Mouse (Mus musculus) liver, adult 2 months (tissue): Measurements from ENCODE around the gene Map1b.

Source experiments
- CTCF ChIP-seq: fragments of 200-500 bp; IDR thresholded peaks from 2 replicates; pipeline ENCODE4 v1.5.1; 2011; ENCODE audit warnings: low read depth, low read length, control low read depth
- POLR2A ChIP-seq: fragments of 200-500 bp; IDR thresholded peaks from 2 replicates; pipeline ENCODE4 v1.6.1; 2011; ENCODE audit warnings: low read length, control low read depth; ENCODE audit not compliant: insufficient read depth; ENCODE audit errors: extremely low read depth

DNA sequence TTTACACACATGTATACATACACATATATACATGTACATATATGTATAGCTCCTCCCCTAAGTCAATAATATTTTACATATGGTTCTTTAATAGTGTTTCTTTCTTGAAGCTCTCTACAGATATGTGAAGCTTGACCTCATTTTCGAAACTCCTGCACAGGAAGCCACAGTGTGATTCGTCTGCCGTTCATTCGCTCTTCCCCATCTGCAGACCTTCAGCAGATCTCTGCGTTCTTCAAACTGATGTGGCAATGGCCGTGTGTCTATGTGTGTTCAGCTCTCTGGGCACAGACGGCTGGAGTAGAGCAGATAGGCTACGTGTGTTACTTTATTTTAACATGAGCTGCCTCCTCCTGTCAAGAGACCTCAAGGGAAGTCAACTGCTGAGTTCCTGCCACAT is 9.2 kb upstream of the Map1b start:
- TF ChIP-seq POLR2A (no peak), CTCF (no peak)
